Mouse (Mus musculus) left cerebral cortex, adult 9 months (tissue): ENCODE measurements at regions not wholly inside any gene's neighbourhood (a gene's known extent, or its start where the extent isn't known, plus 50 kb on each side); places are given as distances from the start of the nearest gene placed in this dataset.
A peak's percentile ranks its signal among the peaks of the same experiment; 100 is the strongest.

Experiments
- DNase-seq, 2 experiments: peaks; one replicate each; pipeline ENCODE4 v3.0.0; 2022; ENCODE audit warnings: low spot score in 2 of 2

DNA sequence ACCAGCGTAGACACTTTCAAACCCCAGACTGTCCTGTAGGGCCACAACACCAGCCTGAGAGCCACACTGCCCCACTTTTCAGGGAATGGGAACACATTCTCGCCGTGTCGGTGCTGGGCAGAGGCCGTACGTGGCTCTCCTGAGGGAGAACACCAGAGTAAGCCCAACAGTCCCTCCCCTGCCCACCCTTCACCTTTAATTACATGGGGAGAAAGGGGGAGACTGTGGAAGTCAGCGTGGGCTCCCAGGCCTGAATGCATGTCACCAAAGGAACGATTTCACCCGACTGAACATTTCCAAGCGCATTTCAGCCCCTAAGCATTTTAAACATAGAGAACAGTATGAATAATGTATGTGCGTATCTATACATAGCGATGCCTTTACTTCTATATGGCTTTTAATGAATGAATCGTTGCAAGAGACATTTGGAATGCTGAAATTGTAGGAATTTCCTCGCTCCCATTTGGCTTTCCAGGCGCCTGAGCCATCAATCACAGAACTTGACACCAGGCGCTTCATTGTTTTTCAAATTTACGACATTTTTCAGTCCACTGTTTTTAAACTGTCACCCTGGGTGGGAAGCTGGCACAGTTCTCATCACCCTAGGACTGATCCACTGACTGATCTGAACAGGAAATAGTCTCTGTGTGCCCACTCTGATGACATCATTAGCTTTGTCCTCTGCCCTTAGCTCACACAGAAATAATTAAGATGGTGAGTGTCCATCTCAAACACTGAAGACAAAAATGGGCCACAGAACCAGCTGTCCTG lies 152.3 kb downstream of the Atp23 start:
- DNase-seq = no peak

DNA sequence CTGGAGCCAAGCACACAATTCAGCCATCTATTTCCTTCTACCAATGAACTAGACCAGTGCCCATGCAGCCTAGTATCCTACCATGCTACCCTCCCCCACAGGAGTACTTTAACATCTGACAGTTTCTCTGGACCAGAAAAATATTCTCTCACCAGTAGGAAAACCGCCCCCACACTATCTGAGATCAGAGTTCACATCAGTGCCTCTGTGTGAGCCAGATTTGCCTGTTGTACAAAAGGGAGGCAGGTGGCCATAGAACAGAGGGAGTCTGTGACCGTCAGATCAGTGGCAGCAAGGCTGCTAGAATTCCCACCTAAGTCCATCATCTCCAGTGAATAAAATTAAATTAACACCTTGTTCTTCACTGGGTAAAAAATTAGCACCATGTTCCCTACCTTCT lies 166.5 kb downstream of the Atp23 start:
- DNase-seq = no peak

DNA sequence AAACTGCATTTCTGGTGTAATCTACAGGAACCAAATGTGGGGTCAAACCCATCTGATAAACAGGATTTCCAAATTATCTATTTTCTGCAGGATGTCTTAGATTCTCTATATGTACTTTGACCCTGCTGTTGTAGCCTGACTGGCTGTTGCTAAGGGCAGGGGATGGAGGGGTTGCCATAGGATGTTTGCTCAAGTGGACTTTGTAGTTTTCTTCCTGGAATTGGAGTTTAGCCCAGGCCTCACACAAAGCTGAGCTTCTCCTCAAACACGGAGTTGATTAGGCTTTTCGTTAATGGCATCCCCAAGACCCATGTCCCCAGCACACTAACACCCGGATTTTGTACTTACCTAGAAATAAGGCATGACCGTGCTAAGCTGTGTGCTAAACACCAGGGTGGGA lies 173.3 kb downstream of the Atp23 start:
- DNase-seq = no peak

DNA sequence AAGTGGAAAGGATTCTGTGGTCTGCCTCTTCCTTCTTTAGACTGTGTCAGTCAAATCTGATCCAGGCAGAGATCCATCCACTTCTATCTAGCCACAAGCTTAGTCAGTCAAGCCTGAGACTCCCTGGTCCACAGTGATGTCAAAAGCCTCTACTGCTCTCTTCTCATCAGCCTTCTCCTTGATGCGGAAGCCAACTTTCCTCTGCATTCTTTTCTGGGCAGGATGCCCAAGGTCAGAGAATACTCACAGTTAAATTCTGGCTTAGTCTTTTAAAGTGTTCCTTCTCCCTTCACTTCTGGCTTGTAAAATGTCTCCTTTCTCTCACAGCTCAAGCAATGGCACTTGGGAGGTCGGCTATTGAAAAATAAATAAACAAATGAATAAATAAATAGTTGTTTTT lies 183.2 kb downstream of the Atp23 start:
- DNase-seq = peak in 1 of 2 experiments; percentile 4

DNA sequence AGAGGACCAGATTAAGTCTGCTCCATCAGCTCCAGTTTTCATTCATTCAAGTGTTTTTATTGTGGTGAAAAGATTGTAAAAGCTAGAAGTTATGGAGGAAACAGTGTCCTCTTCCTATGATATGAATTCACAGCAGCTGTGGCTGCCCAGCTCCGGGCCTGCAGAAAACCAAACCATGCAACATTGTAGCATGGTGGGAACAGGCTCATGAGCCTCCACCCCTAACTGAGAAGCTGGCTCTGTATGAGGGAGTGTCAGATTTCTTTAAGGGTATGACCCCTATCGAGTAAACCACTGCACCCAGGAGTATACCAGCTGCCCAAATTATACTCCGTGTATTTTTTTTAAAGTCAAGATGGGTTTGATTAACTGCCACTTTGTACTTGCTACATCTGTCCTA lies 189.4 kb downstream of the Atp23 start:
- DNase-seq = no peak

DNA sequence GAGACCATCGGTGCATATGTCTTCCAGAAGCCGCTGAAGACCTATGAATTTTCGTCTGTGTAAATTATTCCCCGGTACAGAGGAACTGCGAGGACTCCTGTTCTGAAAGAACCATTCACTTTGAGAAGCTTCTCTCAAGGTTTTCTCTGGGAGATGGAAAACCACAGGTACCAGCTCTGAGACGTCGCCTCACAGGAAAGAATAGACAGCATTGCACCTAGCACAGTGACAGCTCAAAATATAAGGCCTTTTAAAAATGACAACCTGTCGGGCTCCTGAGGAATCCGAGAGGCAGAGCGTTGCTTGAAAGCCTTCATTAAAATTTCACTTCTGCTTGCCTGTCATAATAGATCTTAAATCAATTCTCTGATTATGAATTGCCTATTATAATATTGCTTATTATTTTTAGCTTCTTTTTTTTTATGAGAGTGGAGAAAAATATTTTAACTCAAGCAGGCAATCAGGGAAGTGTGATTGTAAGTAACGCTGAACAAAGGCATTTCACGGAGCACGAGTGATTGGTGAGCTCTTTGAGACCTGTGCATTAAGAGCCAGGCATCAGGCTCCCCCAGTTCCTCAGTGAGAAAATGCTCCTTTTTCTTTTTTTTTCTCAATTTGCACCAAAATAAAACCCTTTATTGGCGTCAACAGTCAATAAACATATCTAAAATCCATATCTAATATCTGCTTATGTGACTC lies 191.8 kb downstream of the Atp23 start:
- DNase-seq = no peak

DNA sequence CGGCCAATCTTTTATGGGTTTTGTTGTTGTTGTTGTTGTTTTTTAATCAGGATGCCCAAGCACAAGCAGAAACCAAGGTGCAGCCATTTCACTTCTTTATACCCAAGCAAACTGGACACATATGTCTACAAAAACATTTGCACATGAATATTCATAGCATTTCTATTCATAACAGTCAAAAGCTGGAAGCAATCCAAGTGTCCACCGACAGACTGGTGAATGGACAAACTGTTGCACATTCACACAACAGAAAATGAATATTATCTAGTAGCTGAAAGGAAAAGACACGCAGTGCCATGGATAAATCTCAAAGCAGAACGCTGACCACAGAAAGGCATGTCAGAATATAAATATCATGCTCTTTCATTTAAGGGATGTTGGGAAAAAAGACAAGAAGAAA lies 192.4 kb downstream of the Atp23 start:
- peak in 1 of 2 experiments; percentile 14 for DNase-seq

DNA sequence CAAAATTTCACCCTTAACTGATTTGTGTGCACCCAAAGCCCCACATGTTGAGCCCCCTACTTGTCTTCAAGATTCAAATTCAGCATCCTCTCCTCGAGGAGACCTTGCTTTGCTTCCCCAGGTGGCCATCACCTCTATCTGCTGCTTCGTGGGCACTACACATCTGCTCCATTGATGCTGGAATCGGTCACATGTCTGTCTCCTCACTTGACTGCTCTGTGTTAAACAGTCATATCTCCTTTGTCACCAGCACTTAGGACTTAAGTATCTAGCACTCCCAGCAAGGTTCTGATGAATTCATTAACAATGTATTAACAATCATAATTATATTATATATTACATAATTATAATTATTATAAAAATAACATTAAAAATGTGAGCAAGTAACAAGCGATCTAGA lies 192.9 kb downstream of the Atp23 start:
- no peak for DNase-seq

DNA sequence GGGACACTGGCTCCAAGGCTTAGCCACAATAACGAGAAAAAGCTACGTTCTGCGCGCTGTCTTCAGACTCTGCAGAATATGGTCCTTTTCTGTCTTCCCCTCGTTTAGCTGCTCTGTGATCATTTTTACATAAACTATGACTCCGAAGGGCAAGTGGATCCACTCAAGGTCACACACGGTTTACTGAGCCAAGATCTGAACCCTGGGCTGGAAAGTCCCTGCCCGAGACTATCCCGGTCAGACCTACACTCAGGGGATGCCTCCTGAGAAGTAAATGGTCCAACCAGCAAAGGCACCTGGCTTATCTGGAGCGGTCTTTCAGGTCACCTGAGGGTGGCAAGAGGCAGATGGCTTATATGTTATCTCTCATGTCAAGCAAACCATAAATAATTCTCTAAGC lies 204.1 kb downstream of the Atp23 start:
- no peak for DNase-seq

DNA sequence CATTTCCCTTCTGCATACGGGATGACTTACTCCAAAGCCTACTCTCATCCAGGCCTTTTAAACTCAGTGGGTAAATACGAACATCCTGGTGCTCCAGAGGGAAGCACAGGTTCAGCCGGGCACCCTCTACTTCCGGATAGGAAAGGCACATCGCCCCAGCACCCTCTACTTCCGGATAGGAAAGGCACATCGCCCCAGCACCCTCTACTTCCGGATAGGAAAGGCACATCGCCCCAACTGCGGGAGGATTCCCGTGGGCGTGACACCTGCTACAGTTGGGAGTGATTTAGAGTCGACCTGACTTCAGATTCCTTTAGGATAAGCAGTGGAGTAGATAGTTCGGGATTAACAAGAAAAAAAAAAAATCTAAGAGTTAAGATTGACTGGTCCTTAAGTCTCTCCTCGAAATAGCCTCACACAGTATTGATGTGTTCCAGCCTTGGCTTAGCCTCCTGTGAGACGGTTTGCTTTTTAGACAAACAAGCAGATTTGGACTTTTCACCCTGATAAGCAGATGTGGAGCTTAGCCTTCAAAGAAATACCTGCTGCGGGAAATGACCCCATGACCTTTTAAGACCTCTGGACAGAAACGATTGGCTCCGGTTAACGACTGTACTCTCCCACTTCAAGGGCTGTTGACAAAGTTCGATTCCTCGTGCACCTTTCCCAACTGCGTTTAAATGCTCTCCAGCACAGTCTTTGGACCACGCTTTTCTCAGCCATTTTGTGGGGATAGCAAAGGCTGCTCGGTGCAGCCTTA lies 210.1 kb downstream of the Atp23 start:
- no peak for DNase-seq

DNA sequence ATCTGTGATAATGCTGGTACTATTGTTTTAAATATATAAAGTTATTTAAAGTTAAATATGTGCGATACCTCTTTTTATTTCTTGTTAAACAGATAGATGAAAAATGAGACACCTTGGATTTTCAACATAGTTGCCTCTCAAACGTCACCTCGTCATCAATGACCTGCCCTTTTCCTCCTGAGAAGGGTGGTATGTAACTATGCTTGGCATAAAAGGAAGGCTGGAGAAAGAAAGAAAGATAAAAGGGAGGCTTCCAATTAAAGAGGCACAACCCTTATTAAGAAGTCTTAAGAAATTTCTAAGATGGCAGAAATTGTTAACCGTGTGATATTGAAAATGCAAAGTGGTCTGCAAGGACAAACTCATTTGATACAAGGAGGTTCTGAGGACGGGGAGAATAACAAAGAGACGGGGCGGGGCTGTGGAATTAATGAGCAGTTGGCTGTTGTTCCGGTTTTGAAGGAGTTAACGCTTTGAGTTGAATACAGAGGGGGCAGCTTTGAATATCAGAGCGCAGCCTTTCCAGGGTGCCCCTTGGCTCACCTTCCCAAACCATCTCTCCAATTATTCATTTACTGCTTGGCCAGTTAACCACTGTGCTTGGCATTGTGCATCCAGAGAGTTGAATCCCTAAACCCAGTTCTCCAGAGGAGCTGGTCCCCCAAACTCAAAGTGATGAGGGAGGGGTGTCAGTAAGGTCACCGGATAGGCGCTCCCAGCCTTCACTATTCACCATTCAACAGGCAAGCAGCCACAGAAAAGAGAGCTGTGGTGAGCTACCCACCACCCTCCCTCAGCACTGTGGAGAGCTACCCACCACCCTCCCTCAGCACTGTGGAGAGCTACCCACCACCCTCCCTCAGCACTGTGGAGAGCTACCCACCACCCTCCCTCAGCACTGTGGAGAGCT lies 220.6 kb downstream of the Atp23 start:
- no peak for DNase-seq

DNA sequence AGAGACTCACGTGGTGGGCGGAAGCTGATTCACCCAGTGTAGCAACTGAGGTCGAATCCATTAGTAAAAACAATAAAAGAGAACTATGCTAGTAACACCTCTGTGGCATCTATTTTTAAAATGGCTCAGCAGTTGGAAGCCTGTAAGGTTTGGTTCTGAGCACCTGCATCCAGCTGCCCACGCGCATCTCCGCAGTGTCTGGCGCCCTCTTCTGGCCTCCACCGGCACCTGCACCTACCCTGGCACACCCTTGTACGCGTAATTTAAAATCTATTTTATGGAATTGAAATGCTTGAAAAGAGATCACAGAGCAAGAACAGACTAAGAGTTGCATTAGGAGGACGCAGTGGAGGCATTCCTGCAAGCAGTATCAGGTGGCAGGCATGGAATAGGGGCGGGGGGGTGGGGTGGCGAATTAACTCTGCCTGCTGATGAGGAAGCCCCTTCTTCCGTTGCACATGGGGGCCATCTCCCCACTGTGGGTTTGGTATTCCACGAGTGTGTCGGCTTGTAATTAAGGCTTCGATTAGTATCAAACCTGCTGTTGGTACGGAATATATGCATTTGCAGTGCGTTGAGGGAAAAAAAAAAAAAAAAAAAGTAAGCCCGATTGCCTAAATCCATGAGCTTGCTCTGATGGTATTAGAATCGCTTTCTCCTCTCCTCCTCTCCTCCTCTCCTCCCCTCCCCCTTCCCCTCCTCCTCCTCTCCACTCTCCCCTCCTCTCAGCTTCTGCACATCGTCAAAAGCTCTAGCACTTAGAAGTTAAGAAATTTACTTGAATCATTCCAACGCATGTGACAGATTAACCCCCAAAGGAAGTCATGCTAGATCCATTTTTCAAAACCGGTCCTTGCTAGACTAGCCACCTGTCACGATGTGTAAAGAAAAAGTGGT lies 221.7 kb downstream of the Atp23 start:
- peak in 1 of 2 experiments; percentile 28 for DNase-seq

DNA sequence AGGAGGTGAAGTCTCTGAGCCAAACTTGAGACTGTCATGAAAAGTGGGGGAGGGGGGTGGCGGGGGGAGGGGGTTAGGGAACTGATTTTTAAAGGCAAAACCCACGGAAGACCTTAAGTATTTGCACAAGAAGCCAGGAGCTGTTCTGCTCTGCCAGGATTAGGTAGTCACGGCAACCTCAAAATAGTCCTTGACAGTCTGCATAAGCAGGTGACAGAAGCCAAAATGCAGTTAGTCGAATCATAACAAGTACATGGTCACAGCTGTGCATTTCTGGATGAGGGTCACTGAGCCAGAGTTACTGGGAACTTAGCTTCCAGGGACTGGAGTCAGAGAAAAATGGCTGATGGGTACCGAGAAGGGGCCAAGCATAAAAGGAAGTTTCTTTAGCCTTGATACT lies 227.7 kb downstream of the Atp23 start:
- DNase-seq = no peak

DNA sequence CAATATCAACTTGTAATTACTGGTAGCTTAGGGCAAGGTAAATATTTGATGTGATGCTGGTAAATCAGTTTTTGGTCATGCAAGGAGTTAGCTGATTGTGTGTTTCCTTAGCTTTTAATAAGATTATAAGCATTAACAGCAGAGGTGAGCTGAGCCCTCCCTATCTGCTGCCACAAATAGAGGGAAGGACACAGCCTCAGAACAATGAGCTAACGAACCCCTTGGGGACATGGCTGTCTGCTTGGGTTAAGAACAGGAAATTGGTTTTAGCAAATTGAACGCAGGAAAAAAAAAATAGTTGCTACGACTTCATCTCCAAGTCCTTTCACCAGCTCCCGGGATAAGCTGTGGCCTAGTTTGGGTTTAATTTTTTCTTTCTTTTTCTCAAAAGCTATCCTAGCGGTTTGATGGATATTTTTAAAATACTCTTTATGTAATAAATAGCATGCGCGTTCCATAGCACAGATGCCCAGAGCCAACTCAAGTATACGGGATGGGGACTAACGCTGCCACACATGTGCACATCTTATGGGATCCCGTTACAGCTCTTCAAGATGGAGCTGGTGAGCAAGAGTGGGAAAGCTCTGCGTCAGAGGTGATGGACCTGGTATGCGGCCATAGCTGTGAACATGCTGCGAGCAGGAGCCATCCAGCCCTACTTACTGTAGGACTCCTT lies 236.6 kb downstream of the Atp23 start:
- no peak for DNase-seq

DNA sequence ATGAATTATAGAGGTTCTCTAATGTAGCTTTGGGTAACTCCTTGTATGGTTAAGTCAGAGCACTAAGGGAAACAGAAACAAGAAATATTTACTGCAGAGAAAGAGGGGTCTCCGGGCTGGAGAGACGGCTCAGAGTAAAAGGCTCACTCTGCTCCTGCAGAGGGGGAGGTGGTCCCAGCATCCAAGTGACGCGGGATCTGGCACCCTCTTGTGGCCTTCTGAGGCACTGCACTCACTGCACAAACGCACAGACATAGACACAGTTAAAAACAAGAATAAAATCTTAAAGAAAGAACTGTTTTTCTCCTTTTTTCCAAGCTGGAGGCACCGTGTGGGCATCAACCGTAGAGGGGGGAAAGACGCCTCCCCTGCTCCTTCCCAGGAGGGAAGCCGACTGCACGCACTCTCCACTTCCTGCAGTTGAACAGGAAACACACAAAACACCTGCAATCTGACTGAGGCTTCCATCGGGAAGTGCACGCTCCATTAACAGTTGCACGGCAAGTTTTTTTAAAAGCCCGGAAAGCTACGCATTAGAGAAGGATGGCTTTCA lies 237.6 kb downstream of the Atp23 start:
- DNase-seq = no peak

DNA sequence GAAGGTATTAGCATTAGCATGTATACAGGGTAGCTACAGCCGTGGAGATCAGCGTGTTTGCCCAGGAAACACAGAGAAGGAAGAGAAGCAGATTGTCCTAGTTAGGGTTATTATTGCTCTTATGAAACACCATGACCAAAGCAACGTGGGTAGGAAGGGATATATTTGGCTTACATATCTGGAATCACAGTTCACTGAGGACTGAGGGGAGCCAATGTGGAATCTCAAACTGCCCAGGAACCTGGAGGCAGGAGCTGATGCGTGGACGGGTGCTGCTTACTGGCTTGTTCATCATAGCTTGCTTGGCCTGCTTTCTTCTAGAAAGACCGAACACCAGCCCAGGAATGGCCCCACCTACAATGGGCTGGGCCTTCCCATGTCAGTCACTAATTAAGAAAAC lies 238.4 kb downstream of the Atp23 start:
- no peak for DNase-seq

DNA sequence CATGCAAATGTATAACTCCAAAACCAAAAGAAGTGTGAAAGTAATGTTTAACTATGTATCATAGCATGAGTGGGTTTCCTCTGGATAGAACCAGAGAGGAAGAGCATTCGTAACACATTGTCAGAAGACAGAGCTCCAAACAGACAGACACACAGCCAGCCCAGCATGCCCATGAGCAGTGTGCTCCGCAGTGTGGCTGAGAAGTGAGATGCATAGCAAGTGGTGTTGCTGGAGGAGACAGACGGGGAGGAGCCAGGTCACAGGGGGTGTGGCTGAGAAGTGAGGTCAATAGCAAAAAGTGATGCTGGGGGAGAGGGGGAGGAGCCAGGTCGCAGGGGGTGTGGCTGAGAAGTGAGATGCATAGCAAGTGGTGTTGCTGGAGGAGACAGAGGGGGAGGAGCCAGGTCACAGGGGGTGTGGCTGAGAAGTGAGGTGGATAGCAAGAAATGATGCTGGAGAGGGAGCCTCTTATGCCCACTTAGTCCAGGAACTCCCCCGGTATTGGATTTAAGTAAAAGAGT lies 240.0 kb downstream of the Atp23 start:
- DNase-seq = no peak

DNA sequence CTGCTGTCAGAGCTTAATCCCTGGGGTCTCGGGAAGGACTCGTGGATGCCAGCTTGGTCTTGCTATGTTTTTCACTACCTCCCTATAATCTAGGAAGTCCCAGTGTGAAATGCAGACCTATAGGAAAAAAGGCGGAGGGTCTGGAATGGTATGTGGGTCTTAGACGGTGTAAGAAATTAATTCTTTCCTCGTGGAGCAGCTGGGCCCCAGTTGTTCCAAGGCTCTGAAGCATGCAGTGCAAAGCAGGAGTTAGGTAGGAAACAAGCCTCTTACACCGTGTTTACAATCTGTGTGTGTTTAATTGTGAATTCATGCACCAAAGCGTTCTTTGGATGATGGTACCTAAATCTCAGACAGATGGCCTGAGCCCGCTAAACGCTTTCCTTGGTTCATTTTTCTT lies 241.1 kb downstream of the Atp23 start:
- no peak for DNase-seq

DNA sequence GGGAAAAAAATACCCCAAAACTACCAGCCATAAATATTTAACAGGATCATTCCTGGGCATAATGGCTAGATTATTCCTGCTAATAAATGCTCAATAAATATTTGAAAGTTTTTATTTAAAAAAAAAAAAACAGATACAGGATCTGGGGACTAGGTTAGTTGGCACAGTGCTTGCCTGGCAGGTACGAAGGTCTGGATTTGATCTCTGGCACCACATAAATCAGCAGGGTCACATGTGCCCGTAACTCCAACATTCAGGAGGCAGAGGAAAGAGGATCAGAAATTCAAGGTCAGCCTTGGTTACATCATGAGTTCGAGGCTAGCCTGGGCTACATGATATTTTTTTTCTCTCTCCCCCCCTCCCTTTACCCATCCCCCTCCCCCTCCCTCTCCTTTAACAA lies 248.5 kb downstream of the Atp23 start:
- DNase-seq = no peak

DNA sequence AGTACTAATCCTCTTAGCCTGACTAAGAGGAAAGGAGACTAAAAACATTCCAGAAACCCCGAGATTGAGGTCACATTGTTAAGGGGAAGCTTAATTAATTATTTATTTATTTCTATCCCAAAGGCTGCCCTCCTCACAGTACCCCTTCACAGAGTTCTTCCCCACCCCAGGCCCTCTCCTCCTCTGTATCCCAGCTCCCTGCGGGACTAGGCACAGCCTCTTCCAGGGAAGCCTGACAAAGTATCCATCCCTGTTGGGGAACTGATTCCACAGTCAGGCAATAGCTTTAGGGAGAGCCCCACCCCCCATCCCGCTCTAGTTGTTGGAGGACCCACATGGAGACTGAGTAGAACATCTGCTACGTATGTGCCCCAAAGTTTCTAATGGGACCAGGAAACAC lies 254.6 kb downstream of the Atp23 start:
- no peak for DNase-seq
